Mouse (Mus musculus) E14TG2a.4 (cell line): ENCODE data around the gene Ezr.

Source experiments
- CTCF ChIP-seq: conservative IDR thresholded peaks from 2 replicates; pipeline ENCODE4 v1.5.1; 2014; ENCODE audit warnings: low read length
- NANOG ChIP-seq: IDR thresholded peaks from 2 replicates; pipeline ENCODE4 v1.6.1; 2014; ENCODE audit warnings: borderline replicate concordance, low read length, mixed read lengths
- POU5F1 ChIP-seq: IDR thresholded peaks from 2 replicates; pipeline ENCODE4 v1.6.1; 2014; ENCODE audit warnings: low read length, borderline replicate concordance

DNA sequence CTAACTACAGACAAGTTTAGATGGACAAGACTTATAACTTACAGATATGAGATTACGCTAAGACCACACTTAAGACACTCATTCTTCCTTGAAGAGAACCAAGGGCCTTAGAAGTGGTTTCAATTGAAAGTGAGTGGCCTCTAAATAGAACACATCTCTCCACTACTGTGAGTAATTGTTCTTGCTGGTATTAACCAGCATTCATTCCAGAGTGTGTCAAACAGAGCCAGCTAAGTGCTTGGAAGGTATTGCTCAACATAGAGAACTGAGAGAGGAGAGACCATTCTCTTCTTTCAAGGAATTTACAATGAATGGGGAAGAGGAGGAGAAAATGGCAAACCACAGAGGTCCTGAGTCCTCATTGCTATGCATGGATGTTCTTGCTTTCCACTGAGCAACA lies 21.0 kb upstream of the Ezr start:
- no peak for TF ChIP-seq CTCF
- TF ChIP-seq NANOG: no peak
- no peak for TF ChIP-seq POU5F1
